Mouse (Mus musculus): ENCODE results near the gene Gm7534. TPM values are rescaled to one million over a fixed set of nuclear protein-coding genes. Genes with fewer than 3 reads are reported as not detected.
A peak's percentile ranks its signal among the peaks of the same experiment; 100 is the strongest.

Gene Gm7534
- not detected for total RNA-seq (2022)

DNA sequence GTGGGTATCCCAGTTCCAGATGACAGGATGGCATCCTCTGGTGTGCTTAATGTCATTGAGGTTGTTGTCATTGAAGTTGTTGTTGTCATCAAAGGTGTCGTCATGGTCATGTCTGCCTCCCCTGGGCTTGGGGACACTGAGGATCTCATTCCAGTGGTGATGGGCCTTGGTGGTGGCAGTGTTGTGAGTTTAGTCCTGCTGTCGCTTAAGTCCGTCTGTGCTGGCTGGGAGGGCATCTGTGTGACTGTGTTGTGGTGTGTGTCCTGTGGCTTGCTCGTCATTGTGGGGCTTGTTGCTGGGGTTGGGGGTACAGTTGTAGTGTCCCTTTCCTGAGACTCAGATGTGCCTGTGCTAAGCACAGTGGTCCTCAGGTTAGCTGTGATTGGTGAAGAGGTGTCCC is at the start of gene Gm7534:
Gene Gm7534 (minus strand): TSS at position 101 of the 400 bp plus-strand sequence.
- DNase-seq (ENCODE audit: low spot score in 2 of 2), result no peak

DNA sequence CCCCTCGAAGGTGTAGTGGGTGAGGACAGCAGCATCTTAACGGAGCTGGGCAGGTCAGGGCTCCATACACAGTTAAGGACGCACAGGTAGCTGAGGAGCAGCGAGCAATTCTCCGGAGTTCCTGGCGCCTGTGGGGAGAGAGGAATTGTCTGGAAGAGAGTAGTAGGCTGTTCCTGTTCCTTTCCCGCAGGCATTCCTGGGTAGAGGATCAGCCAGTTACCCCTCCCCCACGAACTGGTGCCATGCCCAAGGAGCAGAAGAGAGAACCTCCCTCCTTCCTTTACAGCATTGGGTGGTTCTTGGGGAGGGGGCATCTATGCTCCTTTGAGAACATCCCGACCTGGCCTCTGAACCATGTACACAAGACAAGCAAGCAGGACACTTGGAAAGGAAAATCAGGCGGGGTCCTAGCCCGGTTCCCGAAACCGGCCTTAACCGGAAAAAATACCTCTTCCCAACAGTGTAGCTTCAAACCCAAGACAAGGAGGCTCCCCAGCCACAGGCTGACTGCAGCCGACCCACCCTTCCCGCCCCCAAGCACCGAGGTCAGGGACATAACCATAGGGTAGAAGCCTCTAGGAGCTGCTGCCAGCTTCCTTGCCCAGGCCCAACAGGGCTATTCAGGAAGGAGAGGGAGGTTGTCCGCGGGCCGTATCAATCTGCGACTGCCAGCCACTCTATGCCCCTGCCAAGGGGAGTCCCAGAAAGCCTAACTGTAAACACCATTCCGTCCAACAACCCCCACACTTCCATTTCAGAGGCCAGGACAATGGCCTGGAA is 49.5 kb upstream of the Gm7534 start:
- no peak for DNase-seq (ENCODE audit: low spot score in 2 of 2)

DNA sequence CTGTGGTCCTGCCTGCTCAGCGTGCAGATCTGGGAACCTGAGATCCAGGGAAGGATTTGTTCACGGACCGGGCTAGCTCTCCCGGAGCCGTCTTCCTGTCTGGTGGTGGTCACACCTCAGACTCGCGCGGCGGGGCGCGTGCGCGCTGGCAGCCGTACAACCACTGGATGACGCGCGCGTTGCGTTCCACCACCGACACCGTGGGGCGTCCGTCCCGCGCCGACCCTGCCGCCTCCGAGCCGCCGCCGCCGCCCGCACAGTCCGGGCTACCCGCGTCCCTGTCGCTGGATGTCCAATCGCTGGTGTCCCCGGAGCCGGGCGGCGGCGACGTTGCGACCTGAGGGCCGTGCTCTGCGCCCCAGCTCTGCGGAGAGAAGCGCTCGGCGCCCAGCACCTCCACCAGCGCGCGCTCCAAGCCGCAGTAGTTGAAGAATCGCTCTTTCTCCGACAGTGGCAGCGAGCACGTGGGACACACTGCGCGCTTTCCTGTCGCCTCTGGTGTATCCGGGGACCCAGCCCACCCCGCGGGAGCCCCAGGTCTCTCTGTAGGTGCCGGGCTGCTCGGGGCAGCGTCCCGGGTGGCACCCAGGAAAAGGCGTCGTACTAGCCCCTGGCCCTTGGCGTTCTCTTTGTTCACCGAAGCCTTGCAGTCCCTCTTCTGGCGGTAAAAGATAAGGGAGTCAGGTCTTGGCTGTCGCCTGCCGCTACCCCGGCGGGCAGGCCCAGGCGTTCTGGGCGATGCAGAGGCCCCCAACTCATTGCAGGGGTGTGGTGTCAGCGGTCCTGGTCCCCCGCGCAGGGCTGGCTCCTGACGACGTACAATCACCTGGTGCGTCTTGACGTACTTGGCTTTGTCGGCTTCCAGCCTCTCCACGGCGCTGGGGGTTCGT is 48.7 kb upstream of the Gm7534 start:
- no peak for DNase-seq (ENCODE audit: low spot score in 2 of 2)

DNA sequence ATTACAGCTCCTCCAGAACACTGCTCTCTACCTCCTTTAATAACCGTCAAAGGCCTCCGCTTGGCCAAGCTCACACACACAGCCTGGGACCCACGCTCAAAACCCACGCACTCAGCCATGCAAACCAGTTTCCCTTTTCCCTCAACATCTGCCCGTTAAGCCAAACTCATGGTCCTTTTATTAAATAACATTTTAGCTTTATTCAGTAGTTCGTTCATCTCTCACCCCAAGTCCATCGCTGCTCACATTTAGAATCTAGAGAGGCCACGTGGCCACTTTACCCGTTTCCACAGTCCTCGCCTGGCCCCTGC is 48.1 kb upstream of the Gm7534 start:
- DNase-seq (ENCODE audit: low spot score in 2 of 2), result no peak

DNA sequence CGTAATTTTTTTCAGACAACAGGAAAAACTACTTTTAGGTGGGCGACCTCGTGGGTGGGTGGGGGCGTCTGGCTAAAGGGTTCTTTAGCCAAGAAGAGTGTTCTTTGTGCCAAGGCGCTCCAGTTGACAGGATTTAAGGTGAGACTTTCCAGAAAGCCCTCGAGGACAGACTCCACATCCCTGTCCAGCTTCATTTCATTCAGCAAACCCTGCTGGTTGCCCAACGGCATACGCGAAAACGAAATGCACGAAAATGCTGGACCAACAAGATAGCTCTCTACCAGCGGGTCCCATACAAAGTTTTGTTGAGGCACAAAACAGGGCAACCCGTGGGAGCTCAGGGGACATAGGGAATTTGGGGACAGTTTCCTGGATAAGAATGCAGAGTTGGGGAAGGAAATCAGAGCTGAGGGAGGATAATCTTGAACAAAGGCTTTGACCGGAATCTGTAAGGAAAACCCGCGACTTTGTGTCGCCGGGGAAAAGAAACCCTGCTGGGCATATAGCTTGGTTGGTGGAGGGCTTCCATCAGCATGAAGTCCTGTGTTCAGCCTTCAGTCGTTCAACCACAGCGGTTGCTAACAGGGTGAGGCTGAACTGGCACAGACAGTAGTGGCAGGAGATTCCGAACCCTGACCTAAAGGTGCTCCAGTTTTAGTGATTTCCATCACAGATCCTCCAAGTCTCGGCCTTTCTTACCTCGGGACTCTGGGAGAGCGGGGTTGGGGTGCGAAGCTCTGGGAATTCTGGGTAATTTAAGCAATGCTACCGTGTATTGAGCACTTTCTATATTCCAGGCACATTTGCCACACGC is 47.5 kb upstream of the Gm7534 start:
- no peak for DNase-seq (ENCODE audit: low spot score in 2 of 2)

DNA sequence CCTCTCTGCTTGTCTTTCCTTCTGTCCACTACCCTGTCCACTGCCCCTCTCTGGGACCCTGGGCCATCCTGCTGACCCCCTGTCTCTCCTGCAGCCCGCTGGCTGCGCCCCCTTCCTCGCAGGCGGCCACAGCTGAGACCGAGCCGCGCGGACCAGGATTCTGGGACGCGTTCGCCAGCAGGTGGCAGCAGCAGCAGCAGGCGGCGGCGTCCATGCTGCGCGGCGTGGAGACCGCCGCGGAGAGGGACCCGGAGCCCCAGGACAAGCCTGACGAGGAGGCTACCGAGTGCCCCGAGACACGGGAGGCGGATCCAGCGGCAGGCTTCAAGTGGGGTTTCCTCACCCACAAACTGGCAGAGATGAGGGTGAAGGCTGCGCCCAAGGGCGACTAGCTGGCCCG is 46.8 kb upstream of the Gm7534 start:
- peak in 1 of 2 experiments; percentile 56 for DNase-seq (ENCODE audit: low spot score in 2 of 2)

DNA sequence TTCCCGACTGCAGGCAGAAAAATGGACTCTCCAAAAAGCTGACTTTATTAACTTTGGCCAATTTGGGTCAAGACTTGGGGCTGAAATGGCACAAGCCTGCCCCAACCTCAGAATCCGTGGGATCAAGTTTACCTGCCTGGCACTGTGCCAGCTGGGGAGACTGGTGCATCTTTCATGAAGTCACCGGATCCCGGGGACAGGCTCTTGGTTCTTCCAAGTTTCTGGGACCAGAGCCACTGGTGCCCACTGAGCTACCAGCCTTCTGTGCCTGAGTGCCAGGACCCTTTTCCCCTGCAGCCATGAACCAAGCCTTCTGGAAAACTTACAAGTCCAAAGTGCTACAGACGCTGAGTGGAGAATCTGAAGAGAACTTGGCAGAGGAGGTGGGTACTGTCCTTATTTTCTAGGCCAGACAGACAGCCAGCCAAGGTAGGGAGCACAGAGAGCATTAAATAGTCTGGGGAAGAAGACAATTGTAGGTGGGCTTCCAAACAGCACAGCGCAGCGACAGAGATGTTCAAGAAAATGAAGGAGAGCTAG is 44.0 kb upstream of the Gm7534 start, which contains the start of gene Gm30191:
Gene Gm30191 (plus strand): TSS at position 217 of the 540 bp plus-strand sequence.
- DNase-seq (ENCODE audit: low spot score in 2 of 2), result no peak

DNA sequence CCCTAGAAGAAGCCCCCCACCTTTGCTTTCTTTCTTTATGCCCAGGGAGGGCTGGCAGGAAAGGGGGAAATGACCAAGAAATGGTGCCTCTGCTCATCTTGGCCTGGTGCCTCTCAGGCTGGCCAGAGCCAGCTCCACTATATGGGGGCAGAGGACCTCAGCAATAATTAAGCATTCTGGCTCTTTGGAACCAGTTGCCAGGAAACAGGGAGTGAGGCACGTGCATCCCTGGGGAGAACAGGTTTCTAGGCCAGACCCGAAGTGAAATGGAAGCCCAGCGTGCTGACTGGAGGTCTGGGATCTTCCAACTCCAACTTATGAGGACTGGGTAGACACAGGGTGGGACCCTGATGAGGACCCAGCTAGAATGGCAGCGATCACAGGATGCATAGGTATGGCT is 43.5 kb upstream of the Gm7534 start:
- DNase-seq (ENCODE audit: low spot score in 2 of 2), result no peak

DNA sequence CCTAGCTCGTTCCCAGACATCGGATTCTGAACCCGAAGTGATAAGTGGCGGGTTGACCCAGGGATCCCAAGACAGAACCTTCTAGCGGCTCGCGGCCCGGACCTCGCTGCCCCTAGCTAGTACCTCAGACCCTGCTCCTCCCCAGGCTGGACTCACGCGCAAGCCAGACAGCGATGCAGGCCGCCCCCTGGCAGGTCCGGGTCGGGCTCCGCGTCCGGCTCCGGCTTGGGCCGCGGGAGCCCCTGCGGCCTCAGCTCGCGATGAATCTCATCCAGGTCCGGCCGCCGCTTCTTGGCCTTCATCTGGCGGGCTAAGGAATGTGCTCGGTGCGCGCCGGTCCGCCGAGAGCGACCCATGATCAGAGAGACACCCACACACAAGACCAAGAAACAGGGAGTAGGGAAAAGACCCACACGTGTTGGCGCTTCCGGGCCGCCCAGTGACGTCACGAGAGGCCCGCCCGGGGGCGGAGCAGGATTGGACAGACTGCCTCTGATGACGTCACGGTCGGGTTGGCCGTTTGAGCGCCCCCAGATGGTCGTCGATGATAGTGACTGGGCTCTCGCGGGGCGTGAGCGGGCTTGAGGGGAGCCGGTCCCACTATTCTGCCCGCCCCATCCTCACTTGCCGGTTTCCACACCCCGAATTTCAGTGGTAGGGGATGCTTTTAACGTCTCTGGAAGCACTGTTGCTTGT is 42.5 kb upstream of the Gm7534 start, which contains the start of gene Zfp593:
Gene Zfp593 (minus strand): TSS at position 445 of the 696 bp plus-strand sequence.
- DNase-seq (ENCODE audit: low spot score in 2 of 2), result peak; percentile 89 to 91

DNA sequence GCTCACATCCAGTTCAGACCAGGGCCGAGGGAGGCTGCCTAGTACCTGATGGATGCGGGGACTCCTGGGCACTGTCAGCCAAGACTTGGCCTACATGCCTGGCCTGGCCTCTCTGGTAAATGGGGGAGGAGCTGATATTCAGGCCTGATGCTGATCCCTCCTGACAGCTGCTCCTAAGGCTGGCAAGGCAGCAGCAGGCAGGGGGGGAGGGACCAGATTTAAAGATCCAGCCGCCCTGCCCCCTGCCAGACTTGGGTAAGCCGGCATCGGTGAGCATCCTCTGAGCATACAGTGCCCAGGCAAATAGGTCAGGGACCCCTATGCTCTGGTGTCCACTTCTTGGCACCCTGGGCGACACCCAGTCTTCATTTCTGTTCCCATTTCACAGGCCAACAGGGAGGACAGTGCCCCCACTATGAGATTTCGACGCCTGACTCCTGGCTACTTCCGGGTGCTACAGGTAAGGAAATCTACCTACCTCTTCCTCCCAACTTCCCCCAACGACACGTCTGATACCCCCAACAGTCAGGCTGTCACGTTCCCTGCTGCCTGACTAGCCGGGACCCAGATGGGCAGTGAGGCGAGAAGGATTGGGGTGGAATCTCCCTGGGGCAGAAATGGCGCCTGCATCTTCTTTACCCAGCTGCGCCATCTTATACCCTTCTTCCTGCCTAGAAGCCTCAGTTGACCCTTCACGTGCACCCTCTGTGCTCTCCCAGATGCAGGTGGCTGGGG is 40.9 kb upstream of the Gm7534 start, which contains the start of gene E130218I03Rik:
Gene E130218I03Rik (plus strand): TSS at position 147 of the 735 bp plus-strand sequence.
- peak in 1 of 2 experiments; percentile 34 for DNase-seq (ENCODE audit: low spot score in 2 of 2)

DNA sequence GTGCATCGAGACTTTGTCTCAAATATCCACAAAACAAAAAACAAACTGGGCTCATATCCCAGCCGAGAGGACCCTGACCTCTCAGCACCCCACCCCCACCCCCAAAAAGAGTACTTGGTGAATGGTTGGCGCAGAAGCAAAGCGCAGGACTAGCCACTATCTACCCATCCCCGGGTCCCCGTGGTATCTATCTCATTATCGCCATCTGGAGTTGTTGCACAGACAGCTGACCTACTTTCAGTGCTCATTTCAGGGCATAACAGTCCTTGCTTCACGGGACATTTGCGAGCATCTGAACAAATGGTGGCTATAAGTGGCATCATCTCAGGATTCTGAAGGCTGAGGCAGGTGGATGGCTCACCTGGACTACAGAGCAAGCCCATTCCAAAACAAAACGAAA is 35.9 kb upstream of the Gm7534 start:
- no peak for DNase-seq (ENCODE audit: low spot score in 2 of 2)

DNA sequence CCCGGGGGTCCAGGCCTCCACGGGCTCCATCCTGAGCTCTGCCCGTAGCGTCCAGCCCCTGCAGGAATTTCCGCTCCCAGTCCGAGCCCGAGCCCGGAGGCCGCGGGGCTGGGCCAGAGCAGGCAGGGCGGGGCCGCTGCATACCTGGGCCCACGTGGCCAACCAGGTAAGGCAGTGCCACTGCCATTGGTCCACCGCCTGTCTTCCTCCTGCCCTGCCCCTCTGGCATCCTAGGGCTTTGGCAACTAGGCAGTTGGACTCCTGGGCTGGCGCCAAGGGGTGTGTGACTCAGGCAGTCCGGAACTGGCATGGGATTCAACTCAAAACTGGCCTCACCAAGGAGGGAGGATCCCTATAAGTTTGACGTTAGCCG is 35.5 kb upstream of the Gm7534 start, which contains the start of gene Cnksr1:
Gene Cnksr1 (minus strand): TSS at position 121 of the 373 bp plus-strand sequence.
- DNase-seq (ENCODE audit: low spot score in 2 of 2), result peak; percentile 78 to 89

DNA sequence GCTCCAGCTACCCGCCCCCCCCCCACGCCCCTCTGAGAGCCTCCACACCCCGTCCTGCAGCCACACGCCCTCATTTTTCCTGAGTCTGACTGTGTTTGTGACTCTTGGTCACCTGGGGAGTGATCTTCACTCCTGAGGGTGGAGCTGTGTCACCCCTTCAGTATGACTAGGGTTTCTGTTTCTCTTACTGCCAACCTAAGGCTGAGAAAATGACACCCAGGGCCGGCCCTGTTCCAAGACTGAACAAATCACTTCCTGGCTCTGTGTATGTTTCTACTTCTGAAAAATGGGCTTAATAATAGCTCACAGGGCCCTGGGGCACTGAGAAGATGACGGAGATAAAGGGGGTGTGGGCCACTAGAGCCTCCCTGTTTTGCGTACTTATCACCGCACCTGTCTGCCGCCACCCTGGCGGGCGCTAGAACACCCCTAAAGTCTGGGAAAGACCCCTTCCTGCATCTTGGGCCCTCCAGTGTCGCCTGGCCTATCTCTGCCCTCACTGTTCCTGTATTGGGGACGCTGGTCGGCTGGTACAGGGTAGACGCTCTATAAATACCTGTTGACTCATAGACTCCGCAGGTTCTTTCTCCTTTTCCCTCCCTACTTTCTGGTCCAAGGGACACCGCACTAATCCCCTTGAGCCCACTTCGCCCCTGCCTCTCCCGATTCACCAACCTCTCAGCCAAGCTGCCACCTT is 34.9 kb upstream of the Gm7534 start:
- peak; percentile 63 to 71 for DNase-seq (ENCODE audit: low spot score in 2 of 2)

DNA sequence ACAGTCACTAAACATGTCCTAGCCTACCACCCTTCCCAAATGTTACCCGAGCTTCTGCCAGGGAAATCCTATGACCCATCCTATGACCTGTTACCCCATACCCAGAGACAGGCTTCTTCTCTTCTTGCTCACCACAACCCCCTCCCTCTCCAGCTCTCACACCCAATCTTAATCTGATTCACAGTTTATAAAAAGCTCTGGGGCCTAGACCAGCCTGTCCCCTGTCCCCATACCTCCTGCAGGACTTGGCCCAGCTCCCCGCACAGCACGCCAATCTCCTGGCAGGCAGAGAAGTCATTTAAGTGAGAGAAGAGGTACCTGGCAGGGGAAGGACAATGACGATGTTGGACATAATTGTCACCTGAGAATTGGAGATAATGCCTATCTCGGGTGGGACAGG is 32.1 kb upstream of the Gm7534 start:
- peak; percentile 61 to 76 for DNase-seq (ENCODE audit: low spot score in 2 of 2)

DNA sequence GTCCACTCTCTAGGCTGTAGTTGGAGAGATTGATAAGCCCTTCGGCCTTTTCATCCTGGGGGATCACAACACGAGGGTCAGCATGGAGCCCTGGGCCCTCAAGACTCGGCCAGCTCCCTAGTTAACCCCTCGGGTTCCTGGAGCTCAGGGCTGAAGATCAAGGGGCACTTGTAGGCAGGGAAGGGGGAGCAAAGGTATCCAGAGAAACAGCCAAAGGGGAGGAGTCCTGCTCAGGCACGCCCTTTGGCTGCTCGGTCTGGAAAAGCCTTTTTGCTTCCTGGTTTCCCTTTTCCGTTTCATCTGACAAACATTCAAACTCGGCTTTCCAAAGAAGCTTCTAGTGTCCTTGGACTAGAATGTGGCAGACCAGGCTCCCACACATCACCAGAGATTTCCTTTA is 27.6 kb upstream of the Gm7534 start:
- DNase-seq (ENCODE audit: low spot score in 2 of 2), result no peak

DNA sequence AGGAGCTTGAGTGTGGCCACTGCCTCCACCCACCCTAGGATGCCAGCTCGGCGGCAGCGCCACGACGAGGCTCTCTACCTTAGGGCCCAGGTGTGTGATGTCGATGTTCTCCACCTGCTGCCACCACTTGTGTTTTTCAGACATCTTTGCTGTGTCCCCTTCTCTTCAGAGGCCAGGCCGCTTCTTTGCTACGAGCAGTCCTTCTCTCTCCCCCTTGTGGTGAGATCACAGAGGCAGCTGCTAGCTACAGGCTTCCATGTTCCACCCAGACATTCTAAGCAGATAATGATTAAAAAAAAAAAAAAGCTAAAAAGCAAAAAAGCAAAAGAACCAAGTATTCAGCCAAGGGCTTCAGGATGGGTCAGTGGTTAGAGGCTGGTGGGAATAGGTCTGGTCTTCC is 24.4 kb upstream of the Gm7534 start, which contains the start of gene Catsper4:
Gene Catsper4 (minus strand): TSS at position 190 of the 400 bp plus-strand sequence.
- no peak for DNase-seq (ENCODE audit: low spot score in 2 of 2)

DNA sequence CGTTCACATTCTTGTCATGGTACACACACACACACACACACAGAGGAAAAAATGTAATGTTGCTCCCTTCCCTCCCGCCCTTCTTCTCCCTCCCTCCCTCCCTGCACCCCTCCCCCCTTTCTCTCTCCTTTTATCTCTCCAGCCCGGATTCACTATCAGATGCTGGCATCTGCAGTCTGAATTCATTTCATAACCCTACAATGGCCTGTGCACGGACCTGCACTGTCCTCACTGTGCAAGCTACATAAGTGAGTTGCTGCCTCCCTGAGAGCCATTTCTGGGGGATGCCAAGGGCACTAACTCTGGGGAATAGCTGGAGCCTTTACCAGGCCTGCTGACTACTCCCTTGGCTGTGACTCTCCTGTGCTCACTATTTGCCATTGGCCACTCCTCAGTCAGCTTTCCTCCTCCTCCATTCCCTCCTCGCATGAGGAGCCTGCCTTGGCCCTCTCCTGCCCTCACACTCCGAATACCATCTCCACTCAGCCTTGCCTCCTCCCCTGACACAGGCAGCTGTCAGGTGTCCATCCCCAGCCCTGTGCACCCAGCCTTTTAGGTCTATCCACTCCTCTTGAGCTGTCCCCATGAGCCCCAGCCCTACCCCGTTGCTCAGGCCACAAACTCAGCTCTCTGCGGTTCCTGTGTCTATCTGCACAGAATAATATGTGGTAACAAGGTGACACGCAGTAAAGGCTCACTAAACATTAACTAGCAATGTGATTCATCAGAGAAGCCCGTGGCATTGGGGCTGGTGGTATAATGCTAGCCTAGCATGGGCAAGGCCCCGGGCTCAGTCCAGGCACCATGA is 20.2 kb upstream of the Gm7534 start:
- no peak for DNase-seq (ENCODE audit: low spot score in 2 of 2)

DNA sequence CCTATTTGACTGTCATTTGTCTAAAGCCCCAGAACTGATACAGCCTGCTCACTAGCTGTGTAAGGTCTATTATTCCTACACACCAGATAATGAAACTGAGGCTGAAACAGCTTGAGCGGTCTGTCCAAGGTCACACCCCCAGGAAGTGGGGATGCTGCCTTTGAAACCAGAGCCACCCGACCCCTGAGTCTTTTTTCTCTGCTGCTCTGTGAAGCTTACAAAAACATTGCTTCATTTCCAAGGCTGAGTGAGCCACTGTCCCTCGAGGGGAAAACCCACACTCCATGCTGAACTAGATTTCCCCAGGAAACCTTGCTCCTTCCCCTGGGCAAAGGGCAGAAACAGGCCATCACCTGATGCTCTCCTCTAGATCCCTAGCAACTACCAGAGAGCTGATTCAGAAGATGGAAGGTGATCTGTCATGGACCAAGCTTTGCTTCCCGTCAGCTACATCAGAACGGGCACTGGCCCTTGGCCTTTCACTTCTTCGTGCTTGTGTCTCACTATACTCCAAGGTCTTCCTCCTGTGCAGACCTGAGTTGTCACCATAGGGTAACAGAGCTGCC is 3.8 kb upstream of the Gm7534 start:
- no peak for DNase-seq (ENCODE audit: low spot score in 2 of 2)
